Mouse (Mus musculus): Measurements from ENCODE around the gene Ikzf2. TPM values are rescaled to one million over a fixed set of nuclear protein-coding genes. Genes with fewer than 3 reads are reported as not detected.

Gene Ikzf2
- polyA plus RNA-seq (2014; fragmentation: Nextera tagmentation; extraction: Ambion mirVana): 4.2 and 5.6 TPM in 2 replicates

- Histone ChIP-seq H3K9me3 (ENCODE audit: control insufficient read depth, low read length) (no peaks in the 10 kb centered on the region), H3K4me3 (ENCODE audit: low read depth, low read length) (peak within 1 kb of the TSS; percentile 77), H3K27me3 (replicated peaks; ENCODE audit: control insufficient read depth, insufficient read depth, low read length) (no peaks in the 10 kb centered on the region; the same call in 1 of the 2 replicates), H3K9ac (ENCODE audit: low read depth, low read length) (peak within 1 kb of the TSS; percentile 81), H3K27ac (replicated peaks; ENCODE audit: low read depth, low read length) (peak within 1 kb of the TSS; percentile 91), H3K4me2 (ENCODE audit: low read depth, low read length) (peak within 1 kb of the TSS; percentile 88), H3K36me3 (ENCODE audit: control insufficient read depth, insufficient read depth, low read length) (no peaks in the 10 kb centered on the region), H3K4me1 (ENCODE audit: control insufficient read depth, insufficient read depth, low read length) (peaks cover 6% of the 10 kb centered on the region; the same call in 1 of the 2 replicates)
- WGBS: 0% methylated on average over 25 of the region's 105 CpGs
- peak; percentile 94 for ATAC-seq (ENCODE audit: low read depth)
- peak; percentile 93 for DNase-seq (ENCODE audit: low spot score)
Observed at GRCm38 (mm10) chr1:69687076-69687991, at the start of gene Ikzf2. TSS of gene Ikzf2 (minus strand) at chr1:69687245.

- Histone ChIP-seq H3K27ac (replicated peaks; ENCODE audit: low read depth, low read length) (no peak overlapping the region), H3K4me2 (ENCODE audit: low read depth, low read length) (no peak overlapping the region), H3K36me3 (ENCODE audit: control insufficient read depth, insufficient read depth, low read length) (no peaks in the 10 kb centered on the region), H3K4me1 (ENCODE audit: control insufficient read depth, insufficient read depth, low read length) (no peaks in the 10 kb centered on the region), H3K9me3 (ENCODE audit: control insufficient read depth, low read length) (no peaks in the 10 kb centered on the region), H3K4me3 (ENCODE audit: low read depth, low read length) (no peak overlapping the region), H3K27me3 (replicated peaks; ENCODE audit: control insufficient read depth, insufficient read depth, low read length) (no peaks in the 10 kb centered on the region), H3K9ac (ENCODE audit: low read depth, low read length) (no peak overlapping the region)
- 53% methylated on average over 1 of the region's 1 CpGs for WGBS
- ATAC-seq (ENCODE audit: low read depth) (no peak), DNase-seq (ENCODE audit: low spot score) (no peak)
Observed at GRCm38 (mm10) chr1:69729729-69730128, 42.7 kb upstream of the Ikzf2 start.

GRCm38 (mm10) chr1:69729031-69729679 is 42.1 kb upstream of the Ikzf2 start:
- 36% methylated on average over 5 of the region's 5 CpGs for WGBS
- peak; percentile 90 for ATAC-seq (ENCODE audit: low read depth)
- no peaks in the 10 kb centered on the region for H3K27me3 ChIP-seq (replicated peaks; ENCODE audit: control insufficient read depth, insufficient read depth, low read length)
- no peak overlapping the region for H3K9ac ChIP-seq (ENCODE audit: low read depth, low read length)
- H3K9me3 ChIP-seq (ENCODE audit: control insufficient read depth, low read length): no peaks in the 10 kb centered on the region
- H3K4me1 ChIP-seq (ENCODE audit: control insufficient read depth, insufficient read depth, low read length): no peaks in the 10 kb centered on the region
- H3K36me3 ChIP-seq (ENCODE audit: control insufficient read depth, insufficient read depth, low read length): no peaks in the 10 kb centered on the region
- peak overlapping the region; percentile 28; the same call in 1 of the 2 replicates for H3K27ac ChIP-seq (replicated peaks; ENCODE audit: low read depth, low read length)
- no peak overlapping the region for H3K4me2 ChIP-seq (ENCODE audit: low read depth, low read length)
- DNase-seq (ENCODE audit: low spot score): peak; percentile 81
- no peak overlapping the region for H3K4me3 ChIP-seq (ENCODE audit: low read depth, low read length)

- H3K4me3 ChIP-seq (ENCODE audit: low read depth, low read length): no peak overlapping the region
- no peaks in the 10 kb centered on the region for H3K4me1 ChIP-seq (ENCODE audit: control insufficient read depth, insufficient read depth, low read length)
- H3K27me3 ChIP-seq (replicated peaks; ENCODE audit: control insufficient read depth, insufficient read depth, low read length): no peaks in the 10 kb centered on the region
- 34% methylated on average over 5 of the region's 5 CpGs for WGBS
- no peaks in the 10 kb centered on the region for H3K36me3 ChIP-seq (ENCODE audit: control insufficient read depth, insufficient read depth, low read length)
- no peak overlapping the region for H3K27ac ChIP-seq (replicated peaks; ENCODE audit: low read depth, low read length)
- no peak overlapping the region for H3K4me2 ChIP-seq (ENCODE audit: low read depth, low read length)
- H3K9ac ChIP-seq (ENCODE audit: low read depth, low read length): no peak overlapping the region
- no peaks in the 10 kb centered on the region for H3K9me3 ChIP-seq (ENCODE audit: control insufficient read depth, low read length)
- peak; percentile 56; the same call in 1 of the 2 replicates for ATAC-seq (ENCODE audit: low read depth)
- peak; percentile 58 for DNase-seq (ENCODE audit: low spot score)
Observed at GRCm38 (mm10) chr1:69727968-69728367, 40.9 kb upstream of the Ikzf2 start.

- 69% methylated on average over 3 of the region's 3 CpGs for WGBS
Observed at GRCm38 (mm10) chr1:69717107-69717506, 30.1 kb upstream of the Ikzf2 start.

GRCm38 (mm10) chr1:69708571-69708970 is 21.5 kb upstream of the Ikzf2 start:
- Histone ChIP-seq H3K9me3 (ENCODE audit: control insufficient read depth, low read length) (no peaks in the 10 kb centered on the region), H3K9ac (ENCODE audit: low read depth, low read length) (no peak overlapping the region), H3K4me3 (ENCODE audit: low read depth, low read length) (no peak overlapping the region), H3K4me1 (ENCODE audit: control insufficient read depth, insufficient read depth, low read length) (no peaks in the 10 kb centered on the region), H3K4me2 (ENCODE audit: low read depth, low read length) (no peak overlapping the region), H3K27me3 (replicated peaks; ENCODE audit: control insufficient read depth, insufficient read depth, low read length) (no peaks in the 10 kb centered on the region), H3K36me3 (ENCODE audit: control insufficient read depth, insufficient read depth, low read length) (no peaks in the 10 kb centered on the region), H3K27ac (replicated peaks; ENCODE audit: low read depth, low read length) (no peak overlapping the region)
- DNase-seq (ENCODE audit: low spot score) (no peak), ATAC-seq (ENCODE audit: low read depth) (no peak)
- 91% methylated on average over 1 of the region's 1 CpGs for WGBS

More at GRCm38 (mm10) chr1:69717107-69717506, 30.1 kb upstream of the Ikzf2 start:
- H3K27ac ChIP-seq (replicated peaks; ENCODE audit: low read depth, low read length): no peak overlapping the region
- no peak overlapping the region for H3K4me2 ChIP-seq (ENCODE audit: low read depth, low read length)
- H3K4me1 ChIP-seq (ENCODE audit: control insufficient read depth, insufficient read depth, low read length): no peaks in the 10 kb centered on the region
- no peak overlapping the region for H3K4me3 ChIP-seq (ENCODE audit: low read depth, low read length)
- no peaks in the 10 kb centered on the region for H3K36me3 ChIP-seq (ENCODE audit: control insufficient read depth, insufficient read depth, low read length)
- DNase-seq (ENCODE audit: low spot score): no peak
- no peak for ATAC-seq (ENCODE audit: low read depth)
- H3K9ac ChIP-seq (ENCODE audit: low read depth, low read length): no peak overlapping the region
- no peaks in the 10 kb centered on the region for H3K9me3 ChIP-seq (ENCODE audit: control insufficient read depth, low read length)
- no peaks in the 10 kb centered on the region for H3K27me3 ChIP-seq (replicated peaks; ENCODE audit: control insufficient read depth, insufficient read depth, low read length)

- H3K4me3 ChIP-seq (ENCODE audit: low read depth, low read length): no peak overlapping the region
- H3K9me3 ChIP-seq (ENCODE audit: control insufficient read depth, low read length): no peaks in the 10 kb centered on the region
- H3K4me1 ChIP-seq (ENCODE audit: control insufficient read depth, insufficient read depth, low read length): no peaks in the 10 kb centered on the region
- H3K9ac ChIP-seq (ENCODE audit: low read depth, low read length): no peak overlapping the region
- 92% methylated on average over 3 of the region's 3 CpGs for WGBS
- ATAC-seq (ENCODE audit: low read depth): no peak
- no peak for DNase-seq (ENCODE audit: low spot score)
- H3K36me3 ChIP-seq (ENCODE audit: control insufficient read depth, insufficient read depth, low read length): no peaks in the 10 kb centered on the region
- no peaks in the 10 kb centered on the region for H3K27me3 ChIP-seq (replicated peaks; ENCODE audit: control insufficient read depth, insufficient read depth, low read length)
- no peak overlapping the region for H3K27ac ChIP-seq (replicated peaks; ENCODE audit: low read depth, low read length)
- H3K4me2 ChIP-seq (ENCODE audit: low read depth, low read length): no peak overlapping the region
Observed at GRCm38 (mm10) chr1:69703506-69704156, 16.6 kb upstream of the Ikzf2 start.

GRCm38 (mm10) chr1:69691946-69692345 is 4.9 kb upstream of the Ikzf2 start:
- DNase-seq (ENCODE audit: low spot score) (no peak), ATAC-seq (ENCODE audit: low read depth) (no peak)
- Histone ChIP-seq H3K9ac (ENCODE audit: low read depth, low read length) (no peak overlapping the region), H3K9me3 (ENCODE audit: control insufficient read depth, low read length) (no peaks in the 10 kb centered on the region), H3K36me3 (ENCODE audit: control insufficient read depth, insufficient read depth, low read length) (no peaks in the 10 kb centered on the region), H3K27me3 (replicated peaks; ENCODE audit: control insufficient read depth, insufficient read depth, low read length) (no peaks in the 10 kb centered on the region; the same call in 1 of the 2 replicates), H3K4me3 (ENCODE audit: low read depth, low read length) (no peak overlapping the region), H3K4me1 (ENCODE audit: control insufficient read depth, insufficient read depth, low read length) (no peaks in the 10 kb centered on the region), H3K4me2 (ENCODE audit: low read depth, low read length) (no peak overlapping the region), H3K27ac (replicated peaks; ENCODE audit: low read depth, low read length) (no peak overlapping the region)
- WGBS: 83% methylated on average over 6 of the region's 6 CpGs

Data from embryonic facial prominence, embryonic 14.5 days (tissue).